In the genomic region with DNA sequence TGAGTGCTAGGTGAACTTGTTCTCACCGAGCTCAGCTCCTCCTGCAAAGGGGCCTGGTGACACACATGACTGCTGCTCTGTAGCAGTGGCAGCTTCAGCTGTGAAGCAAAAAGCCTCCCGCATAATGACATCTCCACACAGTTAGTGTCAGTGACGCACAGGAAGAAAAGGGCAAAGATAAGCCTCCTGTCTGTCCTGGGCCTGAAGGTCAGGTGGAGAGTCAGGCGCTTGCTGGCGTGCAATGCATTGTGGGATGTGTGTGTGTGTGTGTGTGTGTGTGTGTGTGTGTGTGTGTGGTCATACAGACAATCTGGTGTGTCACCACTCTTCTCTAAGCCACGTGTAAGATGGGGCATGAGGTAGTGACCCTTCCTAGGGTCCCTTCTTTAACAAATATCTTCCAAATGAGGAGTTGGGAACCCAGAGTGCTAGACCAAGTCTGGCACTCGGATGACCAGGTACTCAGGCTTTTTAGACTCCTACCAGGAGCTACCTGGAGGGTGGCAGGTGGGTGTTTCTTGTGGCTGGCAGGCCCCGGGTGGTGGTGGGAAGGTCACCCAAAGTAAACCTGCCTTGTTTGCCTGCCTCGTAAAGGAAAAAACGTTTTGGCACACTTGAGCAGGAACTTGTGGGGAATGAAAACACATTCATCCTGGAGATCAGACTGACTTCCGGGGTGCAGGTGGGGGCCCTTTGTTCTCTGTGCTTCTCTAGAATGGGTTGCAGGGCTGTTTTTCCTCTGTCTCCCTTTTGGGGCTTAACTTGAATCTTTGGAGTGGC, we compare ENCODE assay signal across 12 mouse cellular contexts. TPM values are rescaled to one million over a fixed set of nuclear protein-coding genes. Genes with fewer than 3 reads are reported as not detected.
A peak's percentile ranks its signal among the peaks of the same experiment; 100 is the strongest.
DNase-seq lines count a peak whose midpoint lies in the region; ATAC-seq and TF ChIP-seq lines count a peak whose summit lies in the region.
"Had no signal": no experiment of that assay in that cellular context is flagged by ENCODE, and none has a peak within 500 bp of the region (broad histone marks: within the 10 kb centered on the region; RNA-seq: fewer than 3 reads in every experiment).

No protein-coding gene starts in this region.

- 39% methylated on average over 11 of the region's 11 CpGs for WGBS in heart, embryonic 13.5 days

- no peaks in the 10 kb centered on the region for H3K9me3 ChIP-seq in G1E (replicated peaks)
- no peaks in the 10 kb centered on the region for H3K9me3 ChIP-seq in heart, embryonic 13.5 days

- DNase-seq in 416B (ENCODE audit: low read depth) (peak; percentile 83), G1E (ENCODE audit: low spot score) (no peak)
- DNase-seq in lung, postnatal 4 days: peak; percentile 29 to 49
- DNase-seq in layer of hippocampus, postnatal 36 days: no peak
- no peak for DNase-seq in layer of hippocampus, postnatal 14 days (ENCODE audit: low spot score in 2 of 2)
- DNase-seq: kidney, postnatal 14 days; right cerebral cortex, postnatal 14 days had no signal

- H3K27me3 ChIP-seq in G1E (ENCODE audit: insufficient read depth, low read length): peaks cover 30% of the 10 kb centered on the region
- peaks cover 8% of the 10 kb centered on the region for H3K27me3 ChIP-seq in heart, embryonic 13.5 days (replicated peaks)

- ATAC-seq in G1E (ENCODE audit: extremely low read depth, insufficient number of reproducible peaks, low FRiP score, poor library complexity, severe bottlenecking): peak; percentile 69
- no peak for ATAC-seq in heart, embryonic 13.5 days (ENCODE audit: extremely low read depth, insufficient number of reproducible peaks, low FRiP score, low TSS enrichment)
- ATAC-seq in erythroblast, adult 5-6 weeks (replicated peaks; ENCODE audit: low FRiP score, poor library complexity, severe bottlenecking): no peak
- ATAC-seq: activated CD4-positive, CD25-positive, alpha-beta regulatory T cell, adult 4 months; hindbrain, postnatal 0 days had no signal

- H3K36me3 ChIP-seq in G1E (replicated peaks): no peaks in the 10 kb centered on the region
- H3K36me3 ChIP-seq in heart, embryonic 13.5 days: no peaks in the 10 kb centered on the region

- H3K27ac ChIP-seq in heart, embryonic 13.5 days (replicated peaks): peak overlapping the region; percentile 46; the same call in 1 of the 2 replicates
- H3K27ac ChIP-seq: hindbrain, postnatal 0 days had no signal

- TF ChIP-seq CTCF in G1E (IDR thresholded peaks at IDR 0.05; ENCODE audit: low read depth, low read length): no peak

- peaks cover 5% of the 10 kb centered on the region; the same call in 1 of the 2 replicates for H3K4me1 ChIP-seq in G1E (ENCODE audit: insufficient read depth, low read depth, low read length)
- H3K4me1 ChIP-seq in heart, embryonic 13.5 days: peaks cover 30% of the 10 kb centered on the region

- no peak overlapping the region for H3K4me3 ChIP-seq in G1E (ENCODE audit: low read depth, low read length)
- H3K4me3 ChIP-seq in heart, embryonic 13.5 days: no peak overlapping the region
- H3K4me3 ChIP-seq: erythroblast, embryonic 14.5 days had no signal

- no peak overlapping the region for H3K4me2 ChIP-seq in heart, embryonic 13.5 days

- H3K9ac ChIP-seq in heart, embryonic 13.5 days: no peak overlapping the region

RNA-seq across cellular contexts. Expression of a gene that starts 3.7 kb away (rescaled TPM):
- 2.5 and 2.8 TPM in 2 replicates for total RNA-seq in G1E (2014; fragmentation: Nextera tagmentation)
- total RNA-seq in G1E (2017): 1.4 and 1.5 TPM in 2 replicates
- 1.1 and 1.4 TPM in 2 replicates for polyA plus RNA-seq in G1E (2012)
- 6.9 and 9.0 TPM in 2 replicates for polyA plus RNA-seq in heart, embryonic 13.5 days (2015; fragmentation: Nextera tagmentation; extraction: Ambion mirVana)
- 0.38 and 1.7 TPM in 2 replicates for total RNA-seq in erythroblast, adult 5-6 weeks (2015; ENCODE audit: low replicate concordance)
- total RNA-seq in erythroblast, adult 5-6 weeks (2017; ENCODE audit: low replicate concordance): 0.68 TPM in 1 of 2 replicates, not detected in the other
- 1 to 10 TPM; 3.4 to 4.3 TPM for total RNA-seq in layer of hippocampus, postnatal 36 days (2021)
- total RNA-seq in layer of hippocampus, postnatal 14 days (2021): 1 to 10 TPM; 5.9 to 8.0 TPM

RNA-seq across cellular contexts. Expression of a gene that starts 52.3 kb away (rescaled TPM):
- total RNA-seq in G1E (2014; fragmentation: Nextera tagmentation) (290 and 308 TPM in 2 replicates), G1E (2017) (115 and 146 TPM in 2 replicates)
- polyA plus RNA-seq in G1E (2012): 403 and 416 TPM in 2 replicates
- 37.9 and 43.4 TPM in 2 replicates for polyA plus RNA-seq in heart, embryonic 13.5 days (2015; fragmentation: Nextera tagmentation; extraction: Ambion mirVana)
- total RNA-seq in erythroblast, adult 5-6 weeks (2015; ENCODE audit: low replicate concordance): 35.9 and 75.1 TPM in 2 replicates
- total RNA-seq in erythroblast, adult 5-6 weeks (2017; ENCODE audit: low replicate concordance): 13.7 and 19.5 TPM in 2 replicates
- total RNA-seq in layer of hippocampus, postnatal 36 days (2021): 100 to 1,000 TPM; 500 to 531 TPM
- total RNA-seq in layer of hippocampus, postnatal 14 days (2021): 100 to 1,000 TPM; 391 to 416 TPM

Comparison
In these comparisons a context has a peak if more than half of its experiments do, and no peak if none do; other contexts are left out.
1. DNase-seq: peak in 416B (single experiment) and lung, postnatal 4 days (2 of 2); none in G1E (single experiment), layer of hippocampus, postnatal 36 days (0 of 2) and layer of hippocampus, postnatal 14 days (0 of 2).